Mouse (Mus musculus) lung, adult 2 months (tissue): ENCODE measurements around the gene Shc4.

Experiments used
- CTCF ChIP-seq: fragments of 200-500 bp; IDR thresholded peaks from 2 replicates; pipeline ENCODE4 v1.5.1; 2011; ENCODE audit warnings: mild to moderate bottlenecking, low read length, control low read depth; ENCODE audit not compliant: insufficient read depth
- POLR2A ChIP-seq: fragments of 200-500 bp; IDR thresholded peaks from 2 replicates; pipeline ENCODE4 v1.6.1; 2011; ENCODE audit warnings: low read depth, mild to moderate bottlenecking, control low read depth, low read length, borderline replicate concordance; ENCODE audit errors: extremely low read depth

- no peak for TF ChIP-seq CTCF
- no peak for TF ChIP-seq POLR2A
Observed at GRCm38 (mm10) chr2:125598251-125598650, 125.7 kb downstream of the Shc4 start.
